In genomic region chr9:61321314-61321713, GRCm38 (mm10) we compare ENCODE assay signal across 18 mouse cellular contexts. TPM values are rescaled to one million over a fixed set of nuclear protein-coding genes. Genes with fewer than 3 reads are reported as not detected.
DNase-seq lines count a peak whose midpoint lies in the region; ATAC-seq and TF ChIP-seq lines count a peak whose summit lies in the region.
"Had no signal": no experiment of that assay in that cellular context is flagged by ENCODE, and none has a peak within 500 bp of the region (broad histone marks: within the 10 kb centered on the region; RNA-seq: fewer than 3 reads in every experiment).

No protein-coding gene starts in this region.

- no peaks in the 10 kb centered on the region for H3K9me3 ChIP-seq in liver, embryonic 13.5 days (replicated peaks)
- no peaks in the 10 kb centered on the region for H3K9me3 ChIP-seq in MEL (replicated peaks; ENCODE audit: insufficient read depth, low read length)
- H3K9me3 ChIP-seq in forebrain, embryonic 13.5 days (replicated peaks) = no peaks in the 10 kb centered on the region
- H3K9me3 ChIP-seq: embryonic facial prominence, embryonic 13.5 days; embryonic facial prominence, embryonic 15.5 days; forebrain, embryonic 10.5 days; forebrain, embryonic 12.5 days; forebrain, embryonic 15.5 days had no signal

- ATAC-seq in liver, embryonic 13.5 days (ENCODE audit: low read depth) = peak; percentile 23; the same call in 1 of the 2 replicates
- ATAC-seq in forebrain, embryonic 13.5 days = no peak
- ATAC-seq: forebrain, embryonic 15.5 days had no signal

- no peaks in the 10 kb centered on the region for H3K36me3 ChIP-seq in liver, embryonic 13.5 days
- H3K36me3 ChIP-seq in MEL (ENCODE audit: control insufficient read depth in 1 of 2, insufficient read depth in 2 of 2, low read length in 2 of 2) (peaks cover 0 to 19% of the 10 kb centered on the region in 2 experiments; a peak in 2 of 4 replicates), myocyte (ENCODE audit: control insufficient read depth, insufficient read depth) (no peaks in the 10 kb centered on the region)
- H3K36me3 ChIP-seq in forebrain, embryonic 13.5 days (ENCODE audit: poor library complexity, severe bottlenecking) = no peaks in the 10 kb centered on the region
- H3K36me3 ChIP-seq: embryonic facial prominence, embryonic 13.5 days; embryonic facial prominence, embryonic 15.5 days; forebrain, embryonic 10.5 days; forebrain, embryonic 12.5 days; forebrain, embryonic 15.5 days had no signal

- 31% methylated on average over 1 of the region's 1 CpGs for WGBS in liver, embryonic 13.5 days (ENCODE audit: insufficient replicate concordance)
- 77% methylated on average over 1 of the region's 1 CpGs for WGBS in forebrain, embryonic 13.5 days

- DNase-seq in liver, embryonic 13.5 days = no peak
- DNase-seq in liver = no peak
- no peak for DNase-seq in MEL (ENCODE audit: low read depth, low spot score)
- DNase-seq in NIH3T3 (ENCODE audit: low read depth) = peak; percentile 35
- DNase-seq in lung, postnatal 36 days = no peak
- no peak for DNase-seq in layer of hippocampus, postnatal 36 days
- DNase-seq: adrenal gland, adult 2 months; adrenal gland, postnatal 10 days; embryo, embryonic 11 days; forebrain, postnatal 0 days had no signal

- no peak overlapping the region for H3ac ChIP-seq in myocyte (ENCODE audit: control insufficient read depth, insufficient read length)

- TF ChIP-seq EP300 in MEL (IDR thresholded peaks at IDR 0.05; ENCODE audit: low read depth in 1 of 2, low read length in 2 of 2) = no peak

- peaks cover 39% of the 10 kb centered on the region for H3K4me1 ChIP-seq in liver, embryonic 13.5 days (replicated peaks)
- peaks cover 8 to 38% of the 10 kb centered on the region in 2 experiments; a peak in 3 of 4 replicates for H3K4me1 ChIP-seq in MEL (ENCODE audit: control insufficient read depth in 1 of 2, insufficient read depth in 2 of 2, low read length in 2 of 2)
- H3K4me1 ChIP-seq in forebrain, embryonic 13.5 days = peaks cover 48% of the 10 kb centered on the region

- no peak for TF ChIP-seq CTCF in MEL (IDR thresholded peaks at IDR 0.05 in 2 of 3, conservative IDR thresholded peaks at IDR 0.05 in 1 of 3; ENCODE audit: control insufficient read depth in 1 of 3, insufficient read depth in 1 of 3, low read depth in 2 of 3, low read length in 3 of 3, poor library complexity in 1 of 3, severe bottlenecking in 1 of 3)

- TF ChIP-seq RAD21 in MEL (IDR thresholded peaks at IDR 0.05; ENCODE audit: low read depth, low read length) = no peak

- H3K4me3 ChIP-seq in liver, embryonic 13.5 days (replicated peaks) = no peak overlapping the region
- no peak overlapping the region for H3K4me3 ChIP-seq in MEL (ENCODE audit: control insufficient read depth in 1 of 2, insufficient read depth in 1 of 2, low read depth in 2 of 2, low read length in 2 of 2)
- no peak overlapping the region for H3K4me3 ChIP-seq in myocyte
- no peak overlapping the region for H3K4me3 ChIP-seq in forebrain, embryonic 13.5 days
- H3K4me3 ChIP-seq: embryonic facial prominence, embryonic 13.5 days; embryonic facial prominence, embryonic 15.5 days; erythroblast, embryonic 14.5 days; forebrain, embryonic 10.5 days; forebrain, embryonic 12.5 days; forebrain, embryonic 15.5 days had no signal

- no peak overlapping the region for H3K27ac ChIP-seq in liver, embryonic 13.5 days
- H3K27ac ChIP-seq in MEL (ENCODE audit: control insufficient read depth, low read depth, low read length) = no peak overlapping the region
- no peak overlapping the region for H3K27ac ChIP-seq in forebrain, embryonic 13.5 days
- H3K27ac ChIP-seq: embryonic facial prominence, embryonic 13.5 days; embryonic facial prominence, embryonic 15.5 days; forebrain, embryonic 10.5 days; forebrain, embryonic 12.5 days; forebrain, embryonic 15.5 days had no signal

- H3K79me2 ChIP-seq in MEL (ENCODE audit: control insufficient read depth, insufficient read depth, low read length, poor library complexity) (no peaks in the 10 kb centered on the region), myocyte (ENCODE audit: control insufficient read depth, insufficient read depth) (no peaks in the 10 kb centered on the region)

- peaks cover 73% of the 10 kb centered on the region for H3K27me3 ChIP-seq in liver, embryonic 13.5 days
- H3K27me3 ChIP-seq in MEL (ENCODE audit: control insufficient read depth in 1 of 2, insufficient read depth in 2 of 2, low read length in 2 of 2) = no peaks in the 10 kb centered on the region
- H3K27me3 ChIP-seq in myocyte (ENCODE audit: control insufficient read depth, insufficient read depth, insufficient read length) = no peaks in the 10 kb centered on the region
- peaks cover 18% of the 10 kb centered on the region for H3K27me3 ChIP-seq in forebrain, embryonic 13.5 days
- H3K27me3 ChIP-seq: forebrain, embryonic 15.5 days had no signal

- no peak overlapping the region for H3K9ac ChIP-seq in liver, embryonic 13.5 days
- H3K9ac ChIP-seq in MEL (ENCODE audit: control insufficient read depth, low read depth, low read length, poor library complexity, severe bottlenecking) = no peak overlapping the region
- no peak overlapping the region for H3K9ac ChIP-seq in forebrain, embryonic 13.5 days
- H3K9ac ChIP-seq: embryonic facial prominence, embryonic 13.5 days; embryonic facial prominence, embryonic 15.5 days; forebrain, embryonic 12.5 days; forebrain, embryonic 15.5 days; forebrain, postnatal 0 days had no signal

- no peak overlapping the region for H3K4me2 ChIP-seq in liver, embryonic 13.5 days
- peak overlapping the region; percentile 75 for H3K4me2 ChIP-seq in myocyte (ENCODE audit: low read depth)
- no peak overlapping the region for H3K4me2 ChIP-seq in forebrain, embryonic 13.5 days
- H3K4me2 ChIP-seq: embryonic facial prominence, embryonic 13.5 days; embryonic facial prominence, embryonic 15.5 days; forebrain, embryonic 12.5 days; forebrain, embryonic 15.5 days had no signal

- TF ChIP-seq POLR2A in MEL (IDR thresholded peaks at IDR 0.05; ENCODE audit: control insufficient read depth in 1 of 2, insufficient read depth in 1 of 2, low read depth in 1 of 2, low read length in 2 of 2, poor library complexity in 1 of 2) (no peak), myocyte (IDR thresholded peaks at IDR 0.05; ENCODE audit: insufficient read length, low read depth) (no peak)

TF ChIP-seq in MEL, 35 proteins besides CTCF, POLR2A, EP300 and RAD21:
- TF ChIP-seq TAL1 (IDR thresholded peaks at IDR 0.05; ENCODE audit: low read length) (no peak), RCOR1 (IDR thresholded peaks at IDR 0.05; ENCODE audit: low read depth, low read length) (peak; percentile 41; the same call in 1 of the 2 replicates)

TF ChIP-seq in myocyte, 11 proteins besides CTCF, POLR2A, EP300 and RAD21:
- TF ChIP-seq MAX (IDR thresholded peaks at IDR 0.05; ENCODE audit: low read depth) = no peak
- TF ChIP-seq CEBPB (IDR thresholded peaks at IDR 0.05; ENCODE audit: insufficient read depth, poor library complexity, severe bottlenecking) = no peak
- TF ChIP-seq MYOG (IDR thresholded peaks at IDR 0.05; ENCODE audit: control insufficient read depth in 1 of 3, insufficient read depth in 1 of 3, insufficient read length in 2 of 3, low read depth in 2 of 3) = no peak
- TF ChIP-seq SRF (IDR thresholded peaks at IDR 0.05; ENCODE audit: control insufficient read depth, insufficient read length, low read depth) = no peak
- no peak for TF ChIP-seq REST (IDR thresholded peaks at IDR 0.05; ENCODE audit: insufficient read depth, insufficient read length)
- TF ChIP-seq POLR2AphosphoS2 (IDR thresholded peaks at IDR 0.05; ENCODE audit: insufficient read length, low read depth) = no peak
- no peak for TF ChIP-seq MYOD1 (IDR thresholded peaks at IDR 0.05; ENCODE audit: control insufficient read depth in 1 of 3, insufficient read length in 2 of 3, low read depth in 2 of 3)
TF ChIP-seq in myocyte: peak in this region for 0.

RNA-seq across cellular contexts. Expression of gene Tle3, which starts 50.9 kb away (rescaled TPM):
- polyA plus RNA-seq in liver, embryonic 13.5 days (2015; fragmentation: Nextera tagmentation; extraction: Ambion mirVana) = 3.7 and 3.8 TPM in 2 replicates
- total RNA-seq in MEL (2012; rRNA removed) = 20.3 and 28.4 TPM in 2 replicates
- polyA plus RNA-seq in MEL (2012; ENCODE audit: insufficient read depth in 1 of 2, insufficient read length in 2 of 2, low read depth in 1 of 2, low replicate concordance in 2 of 2, missing spikeins in 1 of 2) (10 to 100 TPM in 1 of 2 experiments, not detected in 1; 26.8 TPM), myocyte (2012; fragmentation: generic; extraction: Trizol) (62.1 TPM)
- 10 to 100 TPM; 51.5 to 53.2 TPM for total RNA-seq in layer of hippocampus, postnatal 36 days (2021)
- polyA plus RNA-seq in forebrain, embryonic 13.5 days (2015; fragmentation: Nextera tagmentation; extraction: Ambion mirVana) = 36.6 and 39.2 TPM in 2 replicates
